Mouse (Mus musculus): Measurements from ENCODE around the gene Bicdl1. TPM values are rescaled to one million over a fixed set of nuclear protein-coding genes. Genes with fewer than 3 reads are reported as not detected.

The Bicdl1 gene
- polyA plus RNA-seq, 1 experiment: 55.9 TPM

- DNase-seq: peak; percentile 32
- Histone ChIP-seq H3K27me3 (replicated peaks; ENCODE audit: control insufficient read depth, insufficient read depth, low read length) (no peaks in the 10 kb centered on the region), H3K4me1 (ENCODE audit: control insufficient read depth, insufficient read depth, low read length) (peaks cover 19% of the 10 kb centered on the region), H3K4me3 (ENCODE audit: insufficient read depth, low read depth, low read length) (peak overlapping the region; percentile 65), H3K27ac (ENCODE audit: insufficient read depth, low read depth, low read length) (no peak overlapping the region), H3K36me3 (ENCODE audit: control insufficient read depth, insufficient read depth, low read length) (no peaks in the 10 kb centered on the region)
- TF ChIP-seq POLR2A (IDR thresholded peaks at IDR 0.05; ENCODE audit: low read depth, low read length): no peak
- TF ChIP-seq CTCF (conservative IDR thresholded peaks at IDR 0.05; ENCODE audit: insufficient read depth, insufficient read length, low read depth, low read length): no peak
- 3% methylated on average over 30 of the region's 30 CpGs for WGBS
Measured at GRCm38 (mm10) chr5:115632358-115632714, 99.1 kb downstream of the Bicdl1 start.

- DNase-seq: peak; percentile 96
- Histone ChIP-seq H3K27me3 (replicated peaks; ENCODE audit: control insufficient read depth, insufficient read depth, low read length) (no peaks in the 10 kb centered on the region), H3K4me3 (ENCODE audit: insufficient read depth, low read depth, low read length) (peak within 1 kb of the TSS; percentile 74), H3K36me3 (ENCODE audit: control insufficient read depth, insufficient read depth, low read length) (no peaks in the 10 kb centered on the region), H3K27ac (ENCODE audit: insufficient read depth, low read depth, low read length) (peak within 1 kb of the TSS; percentile 75), H3K4me1 (ENCODE audit: control insufficient read depth, insufficient read depth, low read length) (peaks cover 19% of the 10 kb centered on the region)
- TF ChIP-seq CTCF (conservative IDR thresholded peaks at IDR 0.05; ENCODE audit: insufficient read depth, insufficient read length, low read depth, low read length) (no peak), POLR2A (IDR thresholded peaks at IDR 0.05; ENCODE audit: low read depth, low read length) (no peak)
- WGBS: 1% methylated on average over 87 of the region's 125 CpGs
Measured at GRCm38 (mm10) chr5:115631505-115632357, 99.7 kb downstream of the Bicdl1 start, which contains the start of gene Rab35. Rab35 (plus strand) TSS chr5:115631908.

GRCm38 (mm10) chr5:115630291-115630690 lies 101.1 kb downstream of the Bicdl1 start:
- Histone ChIP-seq H3K4me3 (ENCODE audit: insufficient read depth, low read depth, low read length) (no peak overlapping the region), H3K4me1 (ENCODE audit: control insufficient read depth, insufficient read depth, low read length) (peaks cover 18% of the 10 kb centered on the region), H3K36me3 (ENCODE audit: control insufficient read depth, insufficient read depth, low read length) (no peaks in the 10 kb centered on the region), H3K27ac (ENCODE audit: insufficient read depth, low read depth, low read length) (no peak overlapping the region), H3K27me3 (replicated peaks; ENCODE audit: control insufficient read depth, insufficient read depth, low read length) (no peaks in the 10 kb centered on the region)
- TF ChIP-seq POLR2A (IDR thresholded peaks at IDR 0.05; ENCODE audit: low read depth, low read length) (no peak), CTCF (conservative IDR thresholded peaks at IDR 0.05; ENCODE audit: insufficient read depth, insufficient read length, low read depth, low read length) (no peak)
- 62% methylated on average over 5 of the region's 5 CpGs for WGBS
- no peak for DNase-seq

GRCm38 (mm10) chr5:115629672-115630071 lies 101.7 kb downstream of the Bicdl1 start:
- Histone ChIP-seq H3K27ac (ENCODE audit: insufficient read depth, low read depth, low read length) (no peak overlapping the region), H3K4me3 (ENCODE audit: insufficient read depth, low read depth, low read length) (no peak overlapping the region), H3K27me3 (replicated peaks; ENCODE audit: control insufficient read depth, insufficient read depth, low read length) (no peaks in the 10 kb centered on the region), H3K4me1 (ENCODE audit: control insufficient read depth, insufficient read depth, low read length) (peaks cover 16% of the 10 kb centered on the region), H3K36me3 (ENCODE audit: control insufficient read depth, insufficient read depth, low read length) (no peaks in the 10 kb centered on the region)
- TF ChIP-seq CTCF (conservative IDR thresholded peaks at IDR 0.05; ENCODE audit: insufficient read depth, insufficient read length, low read depth, low read length) (no peak), POLR2A (IDR thresholded peaks at IDR 0.05; ENCODE audit: low read depth, low read length) (no peak)
- WGBS: 78% methylated on average over 4 of the region's 4 CpGs
- DNase-seq: no peak

- Histone ChIP-seq H3K4me3 (ENCODE audit: insufficient read depth, low read depth, low read length) (no peak overlapping the region), H3K36me3 (ENCODE audit: control insufficient read depth, insufficient read depth, low read length) (no peaks in the 10 kb centered on the region), H3K27ac (ENCODE audit: insufficient read depth, low read depth, low read length) (no peak overlapping the region), H3K4me1 (ENCODE audit: control insufficient read depth, insufficient read depth, low read length) (peaks cover 5% of the 10 kb centered on the region), H3K27me3 (replicated peaks; ENCODE audit: control insufficient read depth, insufficient read depth, low read length) (no peaks in the 10 kb centered on the region)
- no peak for TF ChIP-seq POLR2A (IDR thresholded peaks at IDR 0.05; ENCODE audit: low read depth, low read length)
- no peak for TF ChIP-seq CTCF (conservative IDR thresholded peaks at IDR 0.05; ENCODE audit: insufficient read depth, insufficient read length, low read depth, low read length)
- DNase-seq: no peak
- WGBS: 75% methylated on average over 8 of the region's 8 CpGs
Measured at GRCm38 (mm10) chr5:115628083-115628482, 103.3 kb downstream of the Bicdl1 start.

GRCm38 (mm10) chr5:115626237-115626886 lies 105.1 kb downstream of the Bicdl1 start:
- 88% methylated on average over 10 of the region's 10 CpGs for WGBS
- Histone ChIP-seq H3K27ac (ENCODE audit: insufficient read depth, low read depth, low read length) (no peak overlapping the region), H3K4me1 (ENCODE audit: control insufficient read depth, insufficient read depth, low read length) (no peaks in the 10 kb centered on the region; the same call in 1 of the 2 replicates), H3K4me3 (ENCODE audit: insufficient read depth, low read depth, low read length) (no peak overlapping the region), H3K36me3 (ENCODE audit: control insufficient read depth, insufficient read depth, low read length) (no peaks in the 10 kb centered on the region), H3K27me3 (replicated peaks; ENCODE audit: control insufficient read depth, insufficient read depth, low read length) (no peaks in the 10 kb centered on the region)
- DNase-seq: no peak
- TF ChIP-seq CTCF (conservative IDR thresholded peaks at IDR 0.05; ENCODE audit: insufficient read depth, insufficient read length, low read depth, low read length) (no peak), POLR2A (IDR thresholded peaks at IDR 0.05; ENCODE audit: low read depth, low read length) (no peak)

Measured in kidney, adult 2 months (tissue).